Mouse (Mus musculus): ENCODE measurements at regions not wholly inside any gene's neighbourhood (a gene's known extent, or its start where the extent isn't known, plus 50 kb on each side); places are given as distances from the start of the nearest gene placed in this dataset.

- 8% methylated on average over 1 of the region's 1 CpGs for WGBS (ENCODE audit: insufficient replicate concordance)
- no peak for TF ChIP-seq EP300 (IDR thresholded peaks at IDR 0.05; ENCODE audit: low read depth)
- no peak for TF ChIP-seq CTCF (IDR thresholded peaks at IDR 0.05; ENCODE audit: low read depth)
- H3K9me3 ChIP-seq (ENCODE audit: control insufficient read depth, low read length): no peaks in the 10 kb centered on the region
- peak; percentile 47; the same call in 1 of the 2 replicates for ATAC-seq (ENCODE audit: insufficient read depth)
- DNase-seq (ENCODE audit: low read depth in 3 of 3, low spot score in 3 of 3): no peak
- no peak overlapping the region for H3K27ac ChIP-seq
- no peak overlapping the region for H3K9ac ChIP-seq (replicated peaks)
- no peak overlapping the region for H3K4me2 ChIP-seq (ENCODE audit: low read depth)
- no peaks in the 10 kb centered on the region for H3K27me3 ChIP-seq (ENCODE audit: control insufficient read depth, insufficient read depth, low read length)
- no peak overlapping the region for H3K4me3 ChIP-seq (ENCODE audit: insufficient read depth in 1 of 2, low read depth in 2 of 2, low read length in 2 of 2)
- no peaks in the 10 kb centered on the region for H3K36me3 ChIP-seq (replicated peaks; ENCODE audit: control insufficient read depth, insufficient read depth, low read depth)
- peaks cover 0 to 5% of the 10 kb centered on the region in 2 experiments; a peak in 2 of 4 replicates for H3K4me1 ChIP-seq (replicated peaks; ENCODE audit: control insufficient read depth in 2 of 2, insufficient read depth in 2 of 2, low read length in 1 of 2)
These were observed 82.8 kb upstream of the Tnr start for GRCm38 (mm10) chr1:159440770-159441169.

- Histone ChIP-seq H3K4me2 (ENCODE audit: low read depth) (no peak overlapping the region), H3K9ac (replicated peaks) (no peak overlapping the region), H3K4me1 (replicated peaks; ENCODE audit: control insufficient read depth in 2 of 2, insufficient read depth in 2 of 2, low read length in 1 of 2) (peaks cover 0 to 5% of the 10 kb centered on the region in 2 experiments; a peak in 2 of 4 replicates), H3K27me3 (ENCODE audit: control insufficient read depth, insufficient read depth, low read length) (no peaks in the 10 kb centered on the region), H3K9me3 (ENCODE audit: control insufficient read depth, low read length) (no peaks in the 10 kb centered on the region), H3K4me3 (ENCODE audit: insufficient read depth in 1 of 2, low read depth in 2 of 2, low read length in 2 of 2) (no peak overlapping the region), H3K36me3 (replicated peaks; ENCODE audit: control insufficient read depth, insufficient read depth, low read depth) (no peaks in the 10 kb centered on the region), H3K27ac (no peak overlapping the region)
- 24% methylated on average over 1 of the region's 1 CpGs for WGBS (ENCODE audit: insufficient replicate concordance)
- TF ChIP-seq EP300 (IDR thresholded peaks at IDR 0.05; ENCODE audit: low read depth): peak; percentile 31
- no peak for TF ChIP-seq CTCF (IDR thresholded peaks at IDR 0.05; ENCODE audit: low read depth)
- DNase-seq (ENCODE audit: low read depth in 3 of 3, low spot score in 3 of 3) (peak in 1 of 3 experiments; percentile 9), ATAC-seq (ENCODE audit: insufficient read depth) (peak; percentile 78)
These were observed 79.5 kb upstream of the Tnr start for GRCm38 (mm10) chr1:159444093-159444492.

- Histone ChIP-seq H3K27me3 (ENCODE audit: control insufficient read depth, insufficient read depth, low read length) (no peaks in the 10 kb centered on the region), H3K4me3 (ENCODE audit: insufficient read depth in 1 of 2, low read depth in 2 of 2, low read length in 2 of 2) (no peak overlapping the region), H3K4me1 (replicated peaks; ENCODE audit: control insufficient read depth in 2 of 2, insufficient read depth in 2 of 2, low read length in 1 of 2) (peaks cover 0 to 5% of the 10 kb centered on the region in 2 experiments; a peak in 2 of 4 replicates), H3K9me3 (ENCODE audit: control insufficient read depth, low read length) (no peaks in the 10 kb centered on the region), H3K9ac (replicated peaks) (no peak overlapping the region), H3K4me2 (ENCODE audit: low read depth) (no peak overlapping the region), H3K27ac (no peak overlapping the region), H3K36me3 (replicated peaks; ENCODE audit: control insufficient read depth, insufficient read depth, low read depth) (no peaks in the 10 kb centered on the region)
- WGBS (ENCODE audit: insufficient replicate concordance): 28% methylated on average over 1 of the region's 1 CpGs
- ATAC-seq (ENCODE audit: insufficient read depth) (no peak), DNase-seq (ENCODE audit: low read depth in 3 of 3, low spot score in 3 of 3) (no peak)
- TF ChIP-seq EP300 (IDR thresholded peaks at IDR 0.05; ENCODE audit: low read depth): no peak
- TF ChIP-seq CTCF (IDR thresholded peaks at IDR 0.05; ENCODE audit: low read depth): no peak
These were observed 78.1 kb upstream of the Tnr start for GRCm38 (mm10) chr1:159445465-159445864.

- Histone ChIP-seq H3K4me1 (replicated peaks; ENCODE audit: control insufficient read depth in 2 of 2, insufficient read depth in 2 of 2, low read length in 1 of 2) (no peaks in the 10 kb centered on the region), H3K27ac (no peak overlapping the region), H3K36me3 (replicated peaks; ENCODE audit: control insufficient read depth, insufficient read depth, low read depth) (no peaks in the 10 kb centered on the region), H3K9me3 (ENCODE audit: control insufficient read depth, low read length) (no peaks in the 10 kb centered on the region), H3K27me3 (ENCODE audit: control insufficient read depth, insufficient read depth, low read length) (no peaks in the 10 kb centered on the region), H3K4me2 (ENCODE audit: low read depth) (no peak overlapping the region), H3K9ac (replicated peaks) (no peak overlapping the region), H3K4me3 (ENCODE audit: insufficient read depth in 1 of 2, low read depth in 2 of 2, low read length in 2 of 2) (no peak overlapping the region)
- DNase-seq (ENCODE audit: low read depth in 3 of 3, low spot score in 3 of 3) (no peak), ATAC-seq (ENCODE audit: insufficient read depth) (no peak)
- no peak for TF ChIP-seq EP300 (IDR thresholded peaks at IDR 0.05; ENCODE audit: low read depth)
- no peak for TF ChIP-seq CTCF (IDR thresholded peaks at IDR 0.05; ENCODE audit: low read depth)
- 47% methylated on average over 3 of the region's 3 CpGs for WGBS (ENCODE audit: insufficient replicate concordance)
These were observed 72.1 kb upstream of the Tnr start for GRCm38 (mm10) chr1:159451462-159451861.

- no peaks in the 10 kb centered on the region for H3K9me3 ChIP-seq (ENCODE audit: control insufficient read depth, low read length)
- no peaks in the 10 kb centered on the region for H3K4me1 ChIP-seq (replicated peaks; ENCODE audit: control insufficient read depth in 2 of 2, insufficient read depth in 2 of 2, low read length in 1 of 2)
- H3K36me3 ChIP-seq (replicated peaks; ENCODE audit: control insufficient read depth, insufficient read depth, low read depth): no peaks in the 10 kb centered on the region
- H3K4me3 ChIP-seq (ENCODE audit: insufficient read depth in 1 of 2, low read depth in 2 of 2, low read length in 2 of 2): no peak overlapping the region
- DNase-seq (ENCODE audit: low read depth in 3 of 3, low spot score in 3 of 3): no peak
- H3K9ac ChIP-seq (replicated peaks): no peak overlapping the region
- TF ChIP-seq CTCF (IDR thresholded peaks at IDR 0.05; ENCODE audit: low read depth) (no peak), EP300 (IDR thresholded peaks at IDR 0.05; ENCODE audit: low read depth) (no peak)
- H3K27ac ChIP-seq: no peak overlapping the region
- H3K27me3 ChIP-seq (ENCODE audit: control insufficient read depth, insufficient read depth, low read length): no peaks in the 10 kb centered on the region
- no peak overlapping the region for H3K4me2 ChIP-seq (ENCODE audit: low read depth)
- WGBS (ENCODE audit: insufficient replicate concordance): 58% methylated on average over 4 of the region's 4 CpGs
- no peak for ATAC-seq (ENCODE audit: insufficient read depth)
These were observed 62.7 kb upstream of the Tnr start for GRCm38 (mm10) chr1:159460876-159461275.
